Mouse (Mus musculus) liver (tissue): ENCODE results near the gene Gpc1.

Experiments
- DNase-seq: peaks from one replicate; pipeline ENCODE4 v3.0.0-alpha.2; 2020; ENCODE audit warnings: mixed read lengths

Gene Gpc1

DNA sequence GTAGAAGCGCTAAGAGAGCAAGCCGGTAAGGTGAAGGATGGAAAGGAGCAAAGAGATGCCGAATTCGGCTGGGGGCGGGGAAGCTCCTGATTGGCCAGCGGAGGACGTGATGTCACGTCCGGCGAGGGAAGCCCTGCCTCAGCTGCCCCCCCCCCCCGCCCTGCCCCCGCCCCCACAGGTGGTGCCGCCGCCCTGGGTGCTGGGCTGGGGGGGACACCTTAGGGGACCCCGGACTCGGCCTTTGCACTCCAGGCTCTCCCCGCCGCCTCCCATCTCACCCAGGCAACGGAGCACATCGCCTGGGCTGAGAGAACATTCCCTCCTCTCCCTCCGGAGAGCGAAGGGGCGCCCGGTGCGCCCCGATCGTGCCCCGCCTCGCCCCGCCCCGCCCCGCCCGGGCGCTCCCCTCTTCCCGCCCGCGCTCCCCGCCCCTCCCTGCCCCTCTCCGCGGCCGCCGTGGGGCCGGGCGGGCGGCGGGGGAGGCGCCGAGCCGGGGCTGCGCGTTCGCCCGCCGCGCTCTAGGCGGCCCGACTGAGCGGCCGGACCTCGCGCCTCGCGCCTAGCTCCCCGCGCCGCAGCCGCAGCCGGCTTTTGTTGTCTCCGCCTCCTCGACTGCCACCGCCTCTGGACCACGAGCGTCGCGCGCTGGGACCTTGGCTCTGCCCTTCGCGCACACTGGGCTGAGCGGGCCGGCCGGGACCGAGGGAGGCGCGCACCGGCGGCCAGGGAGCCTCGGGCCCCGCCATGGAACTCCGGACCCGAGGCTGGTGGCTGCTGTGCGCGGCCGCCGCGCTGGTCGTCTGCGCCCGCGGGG lies at the start of gene Gpc1:
TSS of gene Gpc1 (plus strand) at position 458 of the 814 bp plus-strand sequence.
- DNase-seq = peak; percentile 68

GRCm38 (mm10) chr1:92781862-92782261 lies 49.6 kb upstream of the Gpc1 start:
- DNase-seq = no peak

DNA sequence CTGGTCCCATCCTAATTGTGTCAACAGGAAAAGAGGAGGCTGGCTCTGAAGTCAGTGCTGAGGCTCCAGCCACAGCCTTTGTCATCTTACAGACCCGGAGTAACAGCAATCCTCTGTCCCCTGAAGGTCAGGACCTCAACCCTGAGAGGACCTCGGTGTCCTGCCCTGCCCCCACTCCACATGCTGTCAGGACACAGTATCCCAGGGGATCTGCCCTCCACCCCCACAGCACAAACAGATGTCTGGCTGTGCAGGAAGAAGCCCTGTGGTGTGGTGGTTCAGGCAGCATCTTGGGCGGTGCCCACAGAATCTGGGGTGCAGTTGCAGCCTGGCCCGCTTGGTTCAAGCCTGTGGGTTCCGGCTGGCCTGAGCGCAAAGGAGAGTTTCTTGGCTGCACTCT lies 48.9 kb upstream of the Gpc1 start:
- no peak for DNase-seq

DNA sequence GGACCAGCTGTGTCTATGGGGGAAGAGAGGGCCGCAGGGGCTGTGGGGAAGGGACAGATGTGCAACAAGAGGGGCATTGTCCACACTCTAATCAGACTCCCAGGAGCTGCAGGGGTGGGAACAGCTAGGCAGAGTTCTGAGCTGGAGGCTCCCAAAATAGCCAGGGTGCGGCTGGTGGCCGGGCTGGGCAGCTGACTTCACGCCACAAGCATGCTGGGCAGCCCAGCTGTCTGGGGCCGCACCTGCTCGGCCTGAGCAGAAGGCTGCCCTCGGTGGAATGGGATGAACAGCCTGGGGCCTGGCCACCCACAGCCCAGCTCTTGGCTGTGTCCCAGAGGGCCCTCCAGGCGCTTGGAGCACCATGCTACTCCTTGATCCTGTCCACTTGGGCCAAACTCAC lies 44.2 kb upstream of the Gpc1 start:
- DNase-seq = no peak

DNA sequence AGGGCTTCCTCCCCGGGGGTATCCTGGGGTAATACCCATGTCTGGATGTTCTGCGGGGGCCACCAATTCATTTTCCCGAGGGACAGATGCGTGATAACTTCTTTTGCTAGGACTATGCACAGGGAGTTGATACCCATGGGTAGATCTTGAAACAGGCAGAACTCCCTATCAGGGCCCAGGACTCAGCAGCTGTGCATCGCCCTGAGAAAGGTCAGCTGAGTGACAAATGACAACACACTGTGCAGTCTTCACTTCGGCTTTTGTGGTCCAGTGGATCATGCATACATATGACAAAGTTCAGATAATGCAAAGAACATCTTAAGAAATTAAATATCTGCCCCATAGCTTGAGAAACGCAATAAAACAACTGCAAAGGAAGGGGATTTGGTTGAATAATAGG lies 43.4 kb upstream of the Gpc1 start:
- DNase-seq = no peak

- DNase-seq = no peak
These were observed 40.8 kb upstream of the Gpc1 start for GRCm38 (mm10) chr1:92790628-92791027.

DNA sequence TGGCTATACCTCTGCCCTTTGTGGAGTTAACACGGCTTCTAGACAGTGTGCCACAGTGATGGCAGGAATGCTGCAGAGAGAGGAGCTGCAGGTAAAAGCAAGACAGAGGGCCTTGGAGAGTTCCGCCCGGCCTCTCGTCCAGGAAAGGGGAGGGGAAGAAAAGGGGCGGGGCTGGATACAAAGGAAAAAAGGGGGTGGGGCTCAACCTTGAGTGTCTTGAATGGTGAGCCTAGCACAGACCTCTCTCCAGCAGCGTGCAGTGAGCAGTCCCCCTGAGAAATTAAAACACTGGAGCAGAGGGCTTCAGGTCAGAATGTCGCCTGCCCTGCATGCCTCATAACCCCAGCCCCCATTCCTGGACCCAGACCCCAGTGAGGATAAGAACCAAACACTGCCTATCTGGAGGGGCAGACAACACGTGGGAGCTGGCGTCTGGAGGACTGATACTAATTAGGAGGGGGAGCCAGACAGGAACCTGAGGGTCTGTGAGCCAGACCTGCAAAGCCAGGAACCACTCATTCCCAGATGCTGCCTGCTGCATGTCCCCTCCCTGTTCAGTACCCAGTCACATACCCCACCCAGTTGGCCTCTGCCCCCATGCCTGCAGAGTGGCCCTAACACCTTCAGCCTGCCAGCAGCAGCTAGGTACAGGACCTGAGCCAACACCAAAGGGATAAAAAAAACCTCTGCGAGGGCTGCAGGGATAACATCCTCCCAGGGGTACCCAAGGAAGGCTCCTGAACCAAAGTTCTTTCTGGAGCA lies 40.2 kb upstream of the Gpc1 start:
- peak; percentile 47 for DNase-seq

DNA sequence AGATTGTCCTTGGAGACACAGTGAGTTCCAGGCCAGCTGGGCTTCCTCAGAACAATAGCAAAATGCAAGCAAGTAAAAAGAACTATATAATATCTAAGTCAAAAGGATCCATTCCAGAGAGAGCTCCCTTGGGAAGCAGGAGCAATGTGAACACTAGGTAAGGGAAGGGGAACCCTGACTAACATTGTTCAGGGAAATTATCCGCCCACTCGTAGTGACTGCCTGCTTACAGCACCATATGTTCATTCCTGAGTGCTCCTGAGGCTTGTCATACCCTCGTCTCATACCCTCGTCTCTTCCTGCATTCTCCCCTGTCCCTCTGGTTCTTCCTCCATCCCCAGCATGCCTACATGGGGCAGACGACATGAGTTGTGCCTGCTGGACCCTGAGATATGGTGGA lies 37.7 kb upstream of the Gpc1 start:
- DNase-seq = no peak

- no peak for DNase-seq
These were observed 33.0 kb upstream of the Gpc1 start for GRCm38 (mm10) chr1:92798425-92798824.

DNA sequence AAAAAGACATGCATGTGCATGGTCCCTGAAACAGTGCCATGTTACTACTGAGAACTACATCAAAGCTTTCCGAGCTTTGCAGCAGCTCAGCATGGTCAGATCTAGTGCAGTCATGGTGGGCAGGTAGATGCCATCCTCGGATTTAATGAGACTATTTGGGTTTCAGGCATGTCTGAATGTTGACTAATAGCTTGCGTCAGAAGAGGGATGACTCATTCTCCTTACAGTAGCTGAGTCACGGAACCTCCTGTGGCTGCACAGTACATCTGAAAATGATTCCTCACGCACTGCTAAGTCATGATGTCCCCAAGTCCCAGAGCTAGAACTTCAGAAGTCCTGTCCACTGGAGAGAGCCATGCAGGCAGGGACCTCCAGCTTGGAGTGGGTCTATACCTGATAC lies 31.8 kb upstream of the Gpc1 start:
- no peak for DNase-seq

DNA sequence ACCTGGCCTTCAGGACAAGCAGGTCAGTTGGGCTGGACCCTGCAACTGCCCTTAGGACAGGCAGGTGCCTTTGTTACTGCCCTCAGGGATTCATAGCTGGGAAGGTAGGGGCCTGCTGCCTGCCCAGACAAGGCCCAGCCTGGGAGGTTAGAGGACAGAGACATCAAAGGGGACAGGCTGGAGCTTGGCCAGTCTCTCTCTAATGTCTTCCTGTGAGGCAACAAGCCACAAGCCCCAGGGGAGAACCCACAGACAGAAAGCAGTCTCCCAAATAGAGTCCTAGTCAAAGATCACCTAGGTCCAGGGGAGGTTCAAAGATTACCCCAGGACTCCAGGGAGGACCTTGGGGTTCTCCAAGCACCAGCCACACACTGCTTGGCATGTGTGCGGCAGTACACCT lies 29.1 kb upstream of the Gpc1 start:
- no peak for DNase-seq

DNA sequence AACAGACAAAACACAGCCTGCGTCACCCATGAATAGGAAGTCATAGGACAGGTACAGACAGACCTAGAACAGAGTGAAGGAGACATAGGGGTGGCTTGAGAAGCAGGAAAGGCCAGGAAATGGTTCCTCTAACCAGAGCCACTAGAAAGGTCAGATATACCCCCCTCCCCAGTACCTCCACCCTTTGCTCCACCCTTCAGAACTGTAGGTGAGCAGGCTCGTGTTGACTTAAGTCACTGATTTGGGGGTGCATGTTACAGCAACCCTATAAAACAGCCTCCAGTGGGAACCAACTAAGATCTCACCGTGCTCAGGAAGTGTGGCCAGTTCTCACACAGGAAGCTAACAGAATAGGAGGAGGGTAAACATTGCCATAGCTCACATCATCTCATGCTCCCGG lies 28.1 kb upstream of the Gpc1 start:
- DNase-seq = no peak

DNA sequence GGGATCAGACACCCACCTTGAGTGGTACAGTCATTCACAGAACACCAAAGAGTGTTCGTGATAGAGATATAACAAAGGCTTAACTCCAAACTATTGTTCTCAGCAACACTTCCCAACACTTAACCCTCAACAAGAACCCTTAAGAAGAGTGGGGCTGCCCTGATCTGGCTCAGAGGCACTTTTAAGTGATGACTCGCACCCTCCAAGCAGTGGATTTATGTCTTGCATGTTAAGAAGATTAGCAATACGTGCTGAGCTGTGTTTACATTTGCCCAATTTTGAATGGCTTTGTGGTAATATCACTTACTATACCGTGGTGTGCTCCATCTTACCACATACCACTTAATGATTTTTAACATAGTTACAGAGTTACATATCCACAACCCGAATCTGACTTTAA lies 26.3 kb upstream of the Gpc1 start:
- no peak for DNase-seq

DNA sequence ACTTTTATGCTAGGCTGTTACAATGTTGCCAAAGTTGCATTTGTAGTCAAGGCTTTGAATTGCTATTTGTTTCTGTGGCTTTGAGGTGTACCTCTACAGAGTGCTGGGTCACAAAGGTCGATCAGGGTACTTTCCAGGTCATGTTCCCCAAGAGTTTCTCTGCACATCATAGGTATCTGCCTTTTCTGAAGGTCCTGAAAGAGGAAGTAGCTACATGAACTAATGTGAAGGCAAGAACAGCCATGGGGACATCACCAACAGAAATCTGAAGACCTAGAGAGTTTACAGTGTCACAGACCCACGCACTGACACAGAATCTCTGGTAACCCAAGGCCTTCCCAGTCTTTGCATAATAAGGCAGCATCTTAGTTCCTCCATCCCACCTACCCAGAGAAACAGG lies 25.6 kb upstream of the Gpc1 start:
- DNase-seq = no peak

GRCm38 (mm10) chr1:92806720-92807119 lies 24.7 kb upstream of the Gpc1 start:
- no peak for DNase-seq

GRCm38 (mm10) chr1:92809621-92810020 lies 21.8 kb upstream of the Gpc1 start:
- no peak for DNase-seq

DNA sequence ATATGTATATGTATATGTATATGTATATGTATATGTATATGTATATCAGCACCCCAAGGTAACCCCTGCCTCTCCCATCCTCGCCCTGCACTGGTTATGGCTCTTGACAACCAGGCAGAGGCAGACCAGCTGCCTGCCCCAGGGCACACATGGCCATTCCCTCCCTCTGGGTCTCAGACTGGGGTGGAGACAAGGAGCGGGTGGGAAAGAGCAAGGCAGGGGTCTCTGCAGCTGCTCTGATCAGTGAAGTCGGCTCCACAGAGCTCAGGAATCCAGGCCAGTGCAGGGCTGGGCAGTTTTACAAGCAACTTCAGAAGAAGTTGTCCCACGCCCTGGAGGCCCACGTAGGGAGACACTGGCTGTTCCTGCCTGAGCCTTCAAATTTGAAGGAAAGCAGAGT lies 17.1 kb upstream of the Gpc1 start:
- DNase-seq = no peak

- no peak for DNase-seq
These were observed 16.3 kb upstream of the Gpc1 start for GRCm38 (mm10) chr1:92815100-92815499.

- DNase-seq = no peak
These were observed 15.6 kb upstream of the Gpc1 start for GRCm38 (mm10) chr1:92815756-92816294.

DNA sequence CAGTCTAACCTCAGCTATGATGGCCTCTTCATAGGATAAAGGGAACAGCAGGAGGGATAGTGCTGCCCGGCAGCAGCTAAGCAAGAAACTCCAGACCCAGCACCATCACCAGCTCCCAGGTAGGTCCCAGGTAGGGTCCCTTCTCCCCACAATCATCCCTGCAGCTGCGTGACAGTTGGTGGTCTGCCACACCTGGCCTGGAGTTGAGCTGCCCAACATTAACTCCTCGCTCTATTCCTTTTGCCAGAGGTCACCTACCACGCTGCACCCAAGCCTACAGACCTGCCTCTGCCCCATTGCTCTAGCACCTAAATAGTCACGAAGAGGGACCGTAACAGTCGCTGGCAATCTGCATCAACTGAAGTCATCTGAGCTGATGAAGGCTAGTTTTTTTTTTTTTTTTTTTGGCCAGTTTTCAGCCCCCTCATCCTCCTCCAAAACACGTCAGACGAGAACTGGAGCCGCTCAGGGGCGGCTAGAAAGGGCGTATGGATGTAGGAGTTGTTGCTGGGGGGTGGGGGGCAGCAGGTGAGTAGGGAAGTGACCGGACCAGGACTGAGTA lies 738 bp upstream of the Gpc1 start:
- DNase-seq = no peak

- DNase-seq = peak; percentile 56
These were observed 866 bp downstream of the Gpc1 start for GRCm38 (mm10) chr1:92832011-92833010.

- DNase-seq = peak; percentile 66
These were observed 2.7 kb downstream of the Gpc1 start for GRCm38 (mm10) chr1:92833987-92834706.
